Mouse (Mus musculus): ENCODE measurements around the gene Pafah1b1.
A peak's percentile ranks its signal among the peaks of the same experiment; 100 is the strongest.

Gene Pafah1b1

DNA sequence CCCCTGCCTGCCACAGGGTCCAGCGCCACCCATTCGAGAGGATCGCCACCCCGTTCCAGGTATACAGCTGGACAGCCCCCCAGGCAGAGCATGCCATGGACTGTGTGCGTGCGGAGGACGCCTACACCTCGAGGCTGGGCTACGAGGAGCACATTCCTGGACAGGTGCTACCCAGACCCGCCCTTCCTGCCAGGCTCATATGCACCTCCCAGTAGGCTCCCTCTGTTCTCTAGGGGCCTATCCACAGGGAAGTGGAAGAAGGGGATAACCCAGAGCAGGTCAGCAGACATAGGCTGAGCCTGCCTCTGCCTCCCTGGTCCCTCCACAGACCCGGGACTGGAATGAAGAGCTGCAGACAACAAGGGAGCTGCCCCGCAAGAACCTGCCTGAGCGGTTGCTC lies 64.1 kb downstream of the Pafah1b1 start:
- DNase-seq: no peak

DNA sequence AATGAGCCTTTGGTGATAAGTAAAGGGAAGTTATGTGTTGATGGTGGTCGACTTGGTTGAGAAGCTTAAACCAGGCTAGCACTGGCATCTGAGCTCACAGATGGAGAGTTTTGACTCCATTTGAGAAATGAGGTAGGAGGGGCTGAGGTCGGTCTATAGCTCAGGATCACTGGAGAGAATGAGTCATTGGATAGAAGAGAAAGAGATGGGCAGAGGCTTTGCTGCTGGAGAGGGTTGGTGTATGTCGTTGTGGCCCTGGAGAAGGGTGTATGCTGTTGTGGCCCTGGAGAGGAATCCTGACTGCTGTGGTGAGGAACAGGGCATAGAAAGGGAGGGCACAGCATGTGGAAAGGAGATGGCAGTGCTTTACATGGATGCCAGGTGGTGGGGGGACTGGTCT lies 68.5 kb downstream of the Pafah1b1 start:
- DNase-seq: no peak

DNA sequence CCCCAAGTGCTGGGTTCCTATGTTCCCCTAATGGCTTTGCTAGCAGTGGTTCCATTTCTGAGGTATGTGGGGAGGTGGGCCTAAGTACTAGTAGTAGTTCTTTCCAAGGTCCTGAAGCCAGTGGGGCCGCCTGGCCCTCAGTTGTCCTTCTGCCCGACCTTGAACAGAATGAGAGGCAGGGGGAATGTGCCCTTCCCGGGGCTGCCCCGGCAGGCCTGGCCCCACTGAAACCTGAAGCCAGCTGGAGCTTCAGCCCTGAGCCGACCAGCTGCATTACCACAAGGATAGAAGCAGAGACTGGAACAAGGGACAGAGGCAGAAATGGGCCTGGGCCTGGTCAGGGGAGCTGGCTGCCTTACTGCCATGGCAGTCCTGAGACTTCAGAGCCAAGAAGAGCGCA lies 71.1 kb downstream of the Pafah1b1 start:
- DNase-seq: no peak

GRCm38 (mm10) chr11:74652791-74653191 lies 71.7 kb downstream of the Pafah1b1 start:
- DNase-seq: no peak

DNA sequence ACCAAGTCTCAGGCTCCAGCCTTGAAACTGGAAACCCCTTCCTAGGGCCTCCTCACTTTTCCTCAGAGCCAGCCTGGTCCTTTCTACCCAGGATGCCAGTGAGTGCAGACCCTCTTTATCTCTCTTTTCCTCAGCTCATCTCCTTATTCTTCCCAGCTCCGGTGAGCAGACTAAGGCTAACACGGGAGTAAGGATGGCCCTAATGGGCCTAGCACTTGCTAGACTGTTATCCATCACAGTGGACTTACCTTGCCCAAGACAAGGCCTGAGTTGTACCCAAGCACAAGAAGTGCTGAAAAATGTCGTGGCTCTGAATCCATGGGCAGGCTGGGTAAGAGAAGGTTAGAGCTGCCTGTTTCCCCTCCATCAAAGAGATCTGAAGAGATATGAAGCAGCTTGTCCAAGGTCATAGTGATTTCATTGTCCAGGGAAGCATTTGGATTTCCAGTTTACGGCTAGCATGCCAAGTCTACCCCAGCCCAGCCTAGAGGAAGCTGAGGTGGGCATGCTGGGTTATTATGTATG lies 73.8 kb downstream of the Pafah1b1 start:
- no peak for DNase-seq

GRCm38 (mm10) chr11:74649647-74650551 lies 74.6 kb downstream of the Pafah1b1 start:
- DNase-seq: no peak

GRCm38 (mm10) chr11:74649095-74649646 lies 75.3 kb downstream of the Pafah1b1 start, which contains the start of gene Cluh:
TSS of gene Cluh (plus strand) at chr11:74649495.
- DNase-seq: peak; percentile 98

DNA sequence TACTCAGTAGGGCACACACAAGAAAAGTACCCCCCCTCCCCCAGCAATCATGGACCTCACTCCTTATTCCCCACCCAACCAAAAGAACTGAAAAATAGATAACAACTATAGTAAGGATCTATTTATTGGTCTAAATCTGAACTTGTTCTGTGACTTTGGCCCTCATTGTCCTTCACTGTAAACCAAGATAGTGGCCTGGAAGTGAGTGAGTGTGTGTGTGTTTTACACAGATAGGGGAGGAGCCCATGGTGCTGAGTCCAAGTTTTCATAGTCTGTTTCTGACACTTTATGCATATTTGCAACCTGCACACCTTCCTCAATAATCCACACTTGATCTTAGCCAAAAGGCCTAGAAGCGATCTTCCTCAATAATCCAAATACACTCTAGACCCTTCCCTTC lies 75.8 kb downstream of the Pafah1b1 start:
- no peak for DNase-seq

- DNase-seq: no peak
Observed at GRCm38 (mm10) chr11:74647966-74648365, 76.5 kb downstream of the Pafah1b1 start.

DNA sequence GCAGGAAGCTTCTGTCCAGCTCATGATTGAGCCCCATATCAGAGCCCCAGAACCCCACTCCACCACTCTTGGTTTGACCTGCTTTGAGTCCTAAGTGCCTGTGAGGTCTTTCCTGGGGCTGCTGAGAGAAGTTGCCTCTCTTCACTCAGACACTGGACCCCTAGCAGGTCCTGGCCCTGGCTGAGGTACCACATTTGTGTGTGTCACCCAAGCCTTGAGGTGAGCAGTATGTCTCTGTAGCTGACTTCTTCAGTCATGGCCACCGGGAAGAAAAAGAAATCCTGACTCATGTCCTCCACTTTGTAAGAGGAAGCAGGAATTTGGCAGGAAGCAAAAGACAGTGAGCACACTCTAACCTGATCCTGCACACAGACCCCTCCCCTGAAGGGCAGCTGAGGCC lies 84.8 kb downstream of the Pafah1b1 start:
- DNase-seq: no peak

GRCm38 (mm10) chr11:74638791-74639411 lies 85.6 kb downstream of the Pafah1b1 start:
- no peak for DNase-seq

DNA sequence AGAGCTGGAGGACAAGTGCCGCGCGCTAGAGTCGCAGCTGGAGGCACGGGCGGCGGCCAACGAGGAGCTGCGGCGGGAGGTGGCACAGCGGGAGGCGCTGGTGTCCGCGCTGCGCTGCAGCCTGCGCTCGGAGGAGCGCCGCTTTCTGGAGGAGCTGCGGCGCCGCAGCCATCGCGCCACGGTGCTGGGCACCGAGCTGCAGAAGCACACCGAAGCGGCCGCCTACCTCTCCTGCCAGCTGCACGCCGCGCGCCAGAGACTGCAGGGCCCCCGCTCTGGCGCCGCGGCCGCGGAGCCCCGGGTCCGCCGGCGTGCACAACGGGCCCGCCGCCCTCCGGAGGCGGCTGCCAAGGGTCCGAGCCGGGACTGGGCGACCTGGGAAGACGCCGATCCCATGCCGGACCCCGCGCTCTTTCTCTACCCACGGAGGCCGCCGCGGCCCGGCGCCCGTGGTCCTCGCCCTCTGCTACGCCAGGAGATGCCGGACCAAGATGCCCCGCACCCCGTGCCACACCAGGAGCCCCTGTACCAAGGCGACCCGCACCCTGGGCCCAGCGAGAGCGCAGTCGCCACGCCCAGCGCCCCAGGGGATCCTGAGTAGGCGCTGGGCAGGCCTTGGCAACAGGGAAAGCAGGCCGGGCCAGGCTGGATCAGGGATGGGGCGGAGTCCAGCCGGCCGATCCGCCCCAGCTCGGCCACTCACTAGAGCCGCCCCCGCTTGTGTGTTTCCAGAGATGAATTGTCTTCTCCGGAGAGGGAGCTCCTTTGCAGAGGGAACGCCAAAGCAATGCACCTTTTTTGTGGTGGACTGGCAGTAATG lies 86.3 kb downstream of the Pafah1b1 start:
- peak; percentile 79 for DNase-seq

DNA sequence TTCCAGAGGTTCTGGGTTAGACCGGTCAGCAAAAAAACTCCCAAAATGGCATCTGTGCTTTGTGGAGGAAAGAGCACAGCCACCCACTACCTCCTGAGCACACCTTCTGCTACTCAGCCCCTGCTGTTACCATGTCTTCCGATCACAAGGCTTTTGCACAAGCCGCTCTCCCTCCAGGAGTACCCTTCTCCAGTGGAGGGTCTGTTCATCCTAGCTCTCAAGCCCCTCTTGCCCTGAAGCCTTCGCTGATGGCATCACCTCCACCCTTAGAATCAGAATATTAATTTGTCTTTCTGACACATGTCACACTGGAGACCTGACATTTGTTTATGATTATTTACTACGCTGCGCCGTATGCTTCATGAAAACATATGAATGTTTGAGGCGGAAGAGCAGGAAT lies 87.0 kb downstream of the Pafah1b1 start:
- DNase-seq: no peak

GRCm38 (mm10) chr11:74634490-74635275 lies 89.8 kb downstream of the Pafah1b1 start:
- peak; percentile 57 for DNase-seq

DNA sequence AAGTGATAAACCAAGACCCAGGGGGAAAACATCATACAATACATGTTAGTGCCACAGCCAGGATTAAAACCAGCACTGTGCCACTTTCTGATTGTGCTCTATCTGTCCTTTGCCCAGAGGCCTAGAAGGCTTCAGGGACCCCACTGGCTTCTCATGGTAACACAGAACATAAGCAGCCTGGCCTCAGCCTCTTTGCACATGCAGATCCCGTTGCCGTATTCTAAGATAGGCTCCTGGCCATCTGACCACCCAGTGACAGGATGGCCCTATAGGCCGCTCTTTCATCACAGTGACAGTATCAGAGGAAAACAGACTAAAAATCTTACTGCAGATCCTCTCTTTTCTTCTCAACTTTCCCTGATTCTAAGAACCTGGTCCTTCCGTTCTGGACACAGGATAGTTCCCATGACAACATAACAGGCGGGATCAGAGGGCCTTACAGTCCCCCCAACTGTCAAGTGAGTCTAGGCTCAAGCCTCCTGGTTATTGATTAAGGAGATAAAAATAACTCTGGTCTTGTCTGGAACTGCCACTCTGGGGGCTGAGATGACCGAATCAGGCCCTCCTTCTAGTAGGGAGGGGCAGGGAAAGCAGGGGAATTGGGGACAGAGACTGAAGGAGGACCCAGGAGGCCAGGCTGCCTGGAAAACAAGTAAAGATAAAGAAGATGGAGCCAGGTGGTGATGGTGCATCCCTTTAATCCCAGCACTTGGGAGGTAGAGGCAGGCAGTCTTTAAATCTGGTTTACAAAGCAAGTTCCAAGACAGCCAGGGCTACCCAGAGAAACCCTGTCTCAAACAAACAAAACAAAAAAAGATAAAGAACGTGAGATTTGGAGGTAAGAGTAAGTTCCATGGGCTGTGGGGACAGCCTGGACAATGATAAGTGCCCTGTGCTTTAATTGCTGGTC lies 92.3 kb downstream of the Pafah1b1 start:
- no peak for DNase-seq

DNA sequence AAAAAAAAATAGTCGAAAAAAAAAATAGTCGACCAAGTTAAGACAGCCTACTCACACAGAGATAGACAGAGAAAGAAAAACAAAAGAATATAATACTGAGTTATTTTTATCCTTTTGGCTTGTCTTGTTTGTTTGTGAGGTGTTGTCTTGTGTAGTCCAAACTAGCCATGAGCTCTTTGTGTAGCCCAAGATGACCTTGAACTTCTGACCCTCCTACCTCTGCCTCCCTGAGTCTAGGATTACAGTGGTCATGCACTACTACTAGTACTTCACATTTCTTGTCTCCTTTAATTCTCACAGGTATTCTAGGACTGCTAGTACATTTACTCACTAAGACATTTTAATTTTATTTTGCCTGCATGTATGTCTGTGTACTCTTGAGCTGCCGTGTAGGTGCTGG lies 97.0 kb downstream of the Pafah1b1 start:
- DNase-seq: no peak

- no peak for DNase-seq
Observed at GRCm38 (mm10) chr11:74625333-74625732, 99.1 kb downstream of the Pafah1b1 start.
